Mouse (Mus musculus): ENCODE measurements at regions not wholly inside any gene's neighbourhood (a gene's known extent, or its start where the extent isn't known, plus 50 kb on each side); places are given as distances from the start of the nearest gene placed in this dataset.

DNA sequence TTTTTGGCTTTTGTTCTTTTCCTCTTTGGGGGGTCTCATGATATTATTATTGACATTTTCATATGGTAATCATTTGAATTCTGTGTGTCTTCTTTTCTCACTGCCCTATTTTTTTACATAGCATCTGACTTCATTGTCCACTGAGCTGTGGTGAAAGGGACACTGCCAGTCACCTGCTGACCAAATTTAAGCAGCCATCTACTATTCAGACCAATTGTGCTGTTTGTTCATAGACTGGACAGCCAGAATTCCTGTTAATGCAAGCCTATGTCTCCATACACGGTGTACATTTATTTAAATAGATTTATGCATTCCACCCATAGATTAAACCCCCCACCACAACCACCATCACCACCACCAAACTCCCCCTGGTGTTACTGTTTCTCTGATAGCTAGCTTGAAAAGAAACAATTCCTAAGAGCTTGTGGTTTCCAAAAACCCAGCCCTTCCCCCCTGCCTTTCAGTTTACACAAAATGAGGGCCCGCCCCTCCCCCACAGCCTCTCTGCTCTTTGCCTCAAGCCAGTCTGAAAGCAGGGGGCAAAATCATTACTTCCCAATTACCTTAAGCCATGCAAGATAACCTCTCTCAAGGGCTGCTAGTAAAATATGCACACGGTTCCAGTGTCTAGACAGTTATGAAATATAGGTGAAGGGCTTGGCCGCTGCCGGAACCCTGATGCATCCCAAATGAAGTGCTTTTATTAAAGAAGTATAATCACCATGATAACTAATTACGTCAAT lies 390.8 kb upstream of the Cited2 start:
- WGBS: 13% methylated on average over 6 of the region's 6 CpGs
- H3K4me3 ChIP-seq: peak overlapping the region; percentile 39
- H3K27ac ChIP-seq (replicated peaks): peak overlapping the region; percentile 91

DNA sequence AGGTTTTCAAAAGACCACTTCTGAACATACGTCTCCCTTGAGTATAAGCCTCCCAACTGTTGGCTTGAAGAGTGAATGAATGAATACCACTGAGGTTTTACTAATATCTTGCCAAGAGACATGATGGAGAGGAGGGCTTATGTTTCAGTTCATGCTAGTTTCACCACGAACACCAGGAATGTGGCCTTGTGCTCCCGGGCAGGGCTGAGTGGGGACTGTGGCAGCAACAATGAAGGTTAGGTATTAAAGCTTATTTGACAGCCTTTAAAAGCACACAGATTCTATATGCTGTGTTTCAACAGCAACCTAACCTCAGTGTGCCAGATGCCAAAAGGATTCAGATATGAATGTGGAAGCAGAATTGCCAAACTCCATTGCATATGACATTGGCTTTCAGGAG lies 390.0 kb upstream of the Cited2 start:
- no peaks in the 10 kb centered on the region for H3K27me3 ChIP-seq
- H3K9ac ChIP-seq: no peak overlapping the region
- H3K4me3 ChIP-seq: no peak overlapping the region
- no peaks in the 10 kb centered on the region for H3K36me3 ChIP-seq
- ATAC-seq (ENCODE audit: low read depth): peak; percentile 3
- no peaks in the 10 kb centered on the region for H3K9me3 ChIP-seq
- peak overlapping the region; percentile 91; the same call in 1 of the 2 replicates for H3K27ac ChIP-seq (replicated peaks)
- no peak overlapping the region for H3K4me2 ChIP-seq
- WGBS: 31% methylated on average over 3 of the region's 3 CpGs
- H3K4me1 ChIP-seq (replicated peaks): peaks cover 37% of the 10 kb centered on the region

More for the DNA sequence above, 390.8 kb upstream of the Cited2 start:
- ATAC-seq (ENCODE audit: low read depth): peak; percentile 84
- Histone ChIP-seq H3K36me3 (no peaks in the 10 kb centered on the region), H3K4me1 (replicated peaks) (peaks cover 37% of the 10 kb centered on the region), H3K9ac (peak overlapping the region; percentile 66), H3K4me2 (peak overlapping the region; percentile 61), H3K9me3 (no peaks in the 10 kb centered on the region), H3K27me3 (no peaks in the 10 kb centered on the region)

DNA sequence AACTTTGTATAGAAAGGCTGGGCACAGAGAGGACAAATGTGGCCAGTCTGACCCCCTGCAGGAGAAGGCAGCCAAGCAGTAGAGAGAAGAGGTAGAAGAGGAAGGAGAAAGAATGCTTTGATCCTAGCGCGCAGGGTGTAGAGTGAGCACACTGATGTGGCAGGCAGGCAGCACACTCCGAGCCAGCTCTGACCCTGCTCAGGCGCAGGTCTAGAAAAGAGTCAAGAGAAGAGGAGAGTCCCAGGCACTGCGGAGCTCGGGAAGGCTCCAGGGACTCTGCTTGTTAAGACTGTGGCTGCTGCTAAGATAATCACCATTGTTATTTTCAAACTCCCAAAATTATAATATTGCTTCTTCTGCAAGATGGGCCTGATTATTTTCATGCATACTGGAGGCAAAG lies 389.3 kb upstream of the Cited2 start:
- H3K4me3 ChIP-seq: no peak overlapping the region
- WGBS: 7% methylated on average over 6 of the region's 6 CpGs
- H3K27ac ChIP-seq (replicated peaks): peak overlapping the region; percentile 91; the same call in 1 of the 2 replicates
- no peak for ATAC-seq (ENCODE audit: low read depth)
- no peaks in the 10 kb centered on the region for H3K9me3 ChIP-seq
- no peak overlapping the region for H3K4me2 ChIP-seq
- H3K36me3 ChIP-seq: no peaks in the 10 kb centered on the region
- no peaks in the 10 kb centered on the region for H3K27me3 ChIP-seq
- H3K9ac ChIP-seq: no peak overlapping the region
- peaks cover 37% of the 10 kb centered on the region for H3K4me1 ChIP-seq (replicated peaks)

DNA sequence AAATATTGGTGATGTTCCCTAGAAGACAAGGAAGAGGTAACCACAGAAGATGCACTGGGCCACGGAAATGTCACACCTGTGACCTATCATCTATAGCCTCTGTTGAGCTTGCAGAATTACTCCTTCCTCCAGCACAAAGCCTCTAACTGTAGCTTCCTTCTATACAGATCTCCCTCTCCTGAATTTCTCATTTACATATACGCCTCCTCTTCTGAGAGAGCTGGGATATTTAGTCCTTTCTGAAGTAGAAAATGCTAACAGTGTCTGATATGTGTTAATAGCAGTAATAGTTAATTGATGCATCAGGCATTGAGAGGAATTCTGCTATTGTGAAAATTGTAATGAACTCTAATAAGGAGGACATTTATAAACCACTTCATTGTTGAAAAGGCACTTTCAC lies 385.8 kb upstream of the Cited2 start:
- WGBS: 86% methylated on average over 2 of the region's 2 CpGs
- Histone ChIP-seq H3K27me3 (no peaks in the 10 kb centered on the region), H3K9me3 (no peaks in the 10 kb centered on the region), H3K36me3 (no peaks in the 10 kb centered on the region), H3K4me2 (no peak overlapping the region), H3K4me1 (replicated peaks) (peaks cover 16% of the 10 kb centered on the region), H3K9ac (no peak overlapping the region), H3K4me3 (no peak overlapping the region), H3K27ac (replicated peaks) (no peak overlapping the region)
- no peak for ATAC-seq (ENCODE audit: low read depth)

DNA sequence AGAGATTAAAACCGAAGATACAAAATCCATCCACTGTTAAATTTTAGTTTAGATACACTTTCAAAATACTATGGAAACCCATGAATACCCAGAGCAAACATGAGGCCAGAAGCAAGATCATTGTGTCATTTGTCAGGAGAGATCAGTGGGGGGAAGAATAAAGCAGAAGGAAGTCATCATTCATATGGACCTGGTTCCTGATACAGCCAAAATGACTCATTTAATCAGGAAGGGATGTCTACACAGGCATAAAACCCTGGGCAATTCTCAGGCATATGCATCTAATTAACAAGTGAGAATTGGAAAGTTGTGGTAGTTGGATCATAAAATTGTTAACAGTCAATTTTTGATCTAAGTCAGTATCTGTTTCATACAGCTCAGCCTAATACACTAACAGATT lies 379.2 kb upstream of the Cited2 start:
- Histone ChIP-seq H3K27me3 (no peaks in the 10 kb centered on the region), H3K36me3 (no peaks in the 10 kb centered on the region), H3K9me3 (no peaks in the 10 kb centered on the region), H3K4me1 (replicated peaks) (no peaks in the 10 kb centered on the region), H3K9ac (no peak overlapping the region), H3K4me3 (no peak overlapping the region), H3K4me2 (no peak overlapping the region), H3K27ac (replicated peaks) (no peak overlapping the region)
- ATAC-seq (ENCODE audit: low read depth): no peak
- 98% methylated on average over 1 of the region's 1 CpGs for WGBS

DNA sequence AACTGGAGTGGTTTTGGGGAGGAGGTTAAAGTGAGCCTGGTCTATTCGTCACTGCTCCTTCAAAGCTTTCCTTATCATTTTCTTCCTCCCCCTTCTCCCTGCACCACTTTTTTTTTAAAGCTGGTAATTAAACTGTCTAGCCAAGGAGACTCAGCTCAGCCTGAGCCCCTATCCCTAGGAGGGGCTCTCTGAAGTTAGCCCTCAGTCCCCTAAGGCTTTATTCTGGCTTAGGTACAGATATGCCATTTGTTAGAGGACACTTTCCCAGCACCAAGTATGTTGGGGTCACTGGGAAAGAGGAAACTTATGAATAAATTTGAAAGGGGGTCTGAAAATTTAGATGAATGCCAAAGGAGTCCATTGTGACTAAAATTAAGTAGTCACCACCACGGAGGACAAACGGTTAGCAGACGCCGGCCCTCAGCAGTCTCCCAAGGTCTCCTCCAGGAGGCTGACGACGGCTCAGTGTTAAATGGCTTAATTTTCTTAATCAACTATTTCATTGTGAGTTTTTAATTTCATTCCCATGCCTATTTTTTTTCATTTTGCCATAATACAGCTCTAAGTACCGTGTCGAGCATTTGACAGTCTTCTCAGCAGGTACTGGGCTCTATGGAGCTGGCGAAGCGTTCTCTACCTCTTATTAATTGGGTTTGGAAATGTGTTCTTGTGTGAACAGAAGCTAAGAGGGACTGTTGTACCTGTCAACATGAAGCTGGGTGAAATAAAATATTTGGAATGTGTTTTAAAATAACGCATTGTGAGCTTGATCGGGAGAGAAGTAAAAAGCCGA lies 370.6 kb upstream of the Cited2 start:
- Histone ChIP-seq H3K27ac (replicated peaks) (no peak overlapping the region), H3K4me1 (replicated peaks) (peaks cover 5% of the 10 kb centered on the region; the same call in 1 of the 2 replicates), H3K9me3 (no peaks in the 10 kb centered on the region), H3K9ac (no peak overlapping the region), H3K27me3 (no peaks in the 10 kb centered on the region), H3K4me3 (no peak overlapping the region), H3K4me2 (no peak overlapping the region), H3K36me3 (no peaks in the 10 kb centered on the region)
- no peak for ATAC-seq (ENCODE audit: low read depth)
- 57% methylated on average over 14 of the region's 14 CpGs for WGBS

DNA sequence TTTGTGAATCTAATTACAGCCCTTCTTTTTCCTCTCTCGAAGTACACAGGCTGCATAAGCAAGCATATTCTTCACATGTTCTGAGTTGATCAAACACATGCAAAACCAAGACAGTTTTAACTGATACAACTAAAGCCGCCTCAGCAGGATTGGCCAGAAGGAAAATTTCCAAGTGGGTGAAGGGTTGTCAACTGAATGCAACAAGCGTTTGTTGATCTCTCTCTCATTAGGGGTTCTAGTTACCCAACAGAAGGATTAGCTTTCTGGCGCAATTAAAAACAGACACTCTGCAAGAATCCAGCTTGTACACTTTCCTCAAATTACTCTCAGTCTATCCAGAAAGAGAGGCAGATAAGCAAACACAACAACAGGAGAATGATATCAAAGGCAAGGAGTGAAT lies 367.5 kb upstream of the Cited2 start:
- peaks cover 5% of the 10 kb centered on the region; the same call in 1 of the 2 replicates for H3K4me1 ChIP-seq (replicated peaks)
- H3K36me3 ChIP-seq: no peaks in the 10 kb centered on the region
- WGBS: 64% methylated on average over 4 of the region's 4 CpGs
- no peak overlapping the region for H3K4me2 ChIP-seq
- no peak overlapping the region for H3K27ac ChIP-seq (replicated peaks)
- H3K4me3 ChIP-seq: no peak overlapping the region
- ATAC-seq (ENCODE audit: low read depth): no peak
- no peak overlapping the region for H3K9ac ChIP-seq
- no peaks in the 10 kb centered on the region for H3K9me3 ChIP-seq
- no peaks in the 10 kb centered on the region for H3K27me3 ChIP-seq

DNA sequence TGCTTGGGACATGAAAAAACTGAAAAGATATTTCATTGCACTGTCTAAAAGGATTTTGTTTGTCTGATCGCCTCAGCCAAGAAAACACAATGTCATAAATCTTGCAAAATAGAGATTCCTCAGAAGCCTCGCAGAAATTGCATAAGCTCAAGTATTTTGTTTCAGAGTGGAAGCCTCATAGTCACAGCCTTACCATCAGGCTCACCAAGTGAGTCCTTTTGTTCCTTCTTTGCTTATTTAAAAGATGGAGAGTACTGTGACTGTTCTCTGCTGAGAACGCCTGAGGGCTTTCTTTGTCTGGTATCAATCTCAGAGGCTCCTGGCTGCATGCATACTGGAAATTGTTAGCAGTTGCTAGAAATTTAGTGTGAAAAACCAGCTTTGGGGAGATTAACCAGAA lies 367.0 kb upstream of the Cited2 start:
- Histone ChIP-seq H3K9ac (no peak overlapping the region), H3K27me3 (no peaks in the 10 kb centered on the region), H3K27ac (replicated peaks) (no peak overlapping the region), H3K4me3 (no peak overlapping the region), H3K36me3 (no peaks in the 10 kb centered on the region), H3K9me3 (no peaks in the 10 kb centered on the region), H3K4me1 (replicated peaks) (peaks cover 5% of the 10 kb centered on the region; the same call in 1 of the 2 replicates), H3K4me2 (no peak overlapping the region)
- no peak for ATAC-seq (ENCODE audit: low read depth)
- 15% methylated on average over 3 of the region's 3 CpGs for WGBS

DNA sequence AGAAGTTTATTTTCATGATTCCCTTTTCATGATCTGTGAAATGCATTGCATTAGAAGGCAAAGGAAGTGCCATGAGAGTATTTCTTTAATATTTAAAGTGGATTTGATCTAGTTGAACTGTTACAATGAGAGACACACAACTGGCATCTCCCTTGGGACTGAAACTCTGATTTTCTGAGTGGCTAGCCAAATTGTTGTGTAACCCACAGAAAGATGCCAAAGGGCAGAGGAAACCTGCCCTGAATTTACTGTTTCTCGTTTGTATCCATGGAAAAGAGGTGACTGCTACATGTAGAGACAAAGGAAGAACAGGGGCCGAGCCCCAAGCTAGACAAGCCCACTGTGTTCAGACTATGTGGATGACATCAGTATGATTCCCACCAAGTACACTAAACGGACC lies 360.4 kb upstream of the Cited2 start:
- no peak for ATAC-seq (ENCODE audit: low read depth)
- WGBS: 62% methylated on average over 3 of the region's 3 CpGs
- H3K4me3 ChIP-seq: no peak overlapping the region

DNA sequence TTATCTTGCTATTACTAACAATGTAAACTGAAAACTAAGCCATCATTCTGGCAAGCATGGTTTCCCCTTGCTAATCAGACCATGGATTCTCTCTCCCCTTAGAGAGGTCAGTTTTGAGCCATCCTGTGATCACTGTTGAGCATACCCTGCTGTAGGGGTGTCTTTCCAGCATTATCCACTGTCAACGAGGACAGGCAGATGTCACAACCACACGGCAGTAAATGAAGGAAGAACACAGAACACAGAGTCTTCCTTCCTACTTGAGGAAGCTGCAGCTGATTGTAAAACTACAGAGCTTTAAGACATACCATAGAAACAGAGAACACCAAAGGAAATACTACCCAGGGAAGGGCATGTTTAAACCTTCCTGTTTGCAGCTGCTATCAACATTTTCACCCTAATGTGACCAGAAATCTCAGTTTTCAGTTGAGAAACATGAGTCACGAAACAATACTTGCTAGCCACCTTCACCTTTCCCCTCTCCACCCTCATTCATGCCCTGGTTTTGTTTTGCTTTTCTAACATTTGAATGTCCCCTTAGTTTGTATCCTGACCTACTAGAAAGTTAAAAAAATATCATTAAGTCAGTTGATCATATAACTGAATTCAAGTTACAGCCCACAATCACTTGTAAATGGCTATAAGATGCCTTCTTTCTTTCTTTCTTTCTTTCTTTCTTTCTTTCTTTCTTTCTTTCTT lies 356.8 kb upstream of the Cited2 start:
- Histone ChIP-seq H3K36me3 (no peaks in the 10 kb centered on the region), H3K27ac (replicated peaks) (no peak overlapping the region), H3K27me3 (no peaks in the 10 kb centered on the region), H3K4me1 (replicated peaks) (peaks cover 13% of the 10 kb centered on the region), H3K4me2 (no peak overlapping the region), H3K9me3 (no peaks in the 10 kb centered on the region), H3K4me3 (no peak overlapping the region), H3K9ac (no peak overlapping the region)
- no peak for ATAC-seq (ENCODE audit: low read depth)
- 71% methylated on average over 3 of the region's 3 CpGs for WGBS

More for the DNA sequence above, 360.4 kb upstream of the Cited2 start:
- Histone ChIP-seq H3K4me2 (no peak overlapping the region), H3K27me3 (no peaks in the 10 kb centered on the region), H3K27ac (replicated peaks) (no peak overlapping the region), H3K4me1 (replicated peaks) (peaks cover 13% of the 10 kb centered on the region), H3K36me3 (no peaks in the 10 kb centered on the region), H3K9me3 (no peaks in the 10 kb centered on the region), H3K9ac (no peak overlapping the region)

DNA sequence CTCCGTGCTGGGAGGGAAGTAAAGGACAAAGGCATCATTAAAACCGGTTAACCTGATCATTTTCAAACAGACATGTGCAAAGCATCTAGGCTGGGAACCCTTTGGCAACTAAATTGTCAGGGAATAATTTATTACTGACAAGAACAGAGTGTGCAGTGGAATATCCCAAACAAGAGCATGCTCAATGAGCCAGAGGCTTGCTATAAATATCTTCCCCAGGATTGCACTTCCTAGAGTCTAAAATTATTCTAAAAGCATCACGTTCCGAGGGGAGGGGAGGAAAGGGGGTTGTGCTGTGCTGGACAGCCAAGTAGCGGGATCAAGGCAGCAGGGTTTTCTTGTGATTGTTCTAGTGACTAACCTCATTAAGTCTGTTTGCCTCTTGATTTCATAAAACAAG lies 356.0 kb upstream of the Cited2 start:
- H3K4me1 ChIP-seq (replicated peaks): peaks cover 13% of the 10 kb centered on the region
- no peaks in the 10 kb centered on the region for H3K27me3 ChIP-seq
- 0 out of 2 replicates have a peak overlapping the region, but pooled peaks have one; percentile 29 for H3K27ac ChIP-seq (replicated peaks)
- peak; percentile 74 for ATAC-seq (ENCODE audit: low read depth)
- H3K4me2 ChIP-seq: no peak overlapping the region
- H3K36me3 ChIP-seq: no peaks in the 10 kb centered on the region
- H3K9ac ChIP-seq: no peak overlapping the region
- WGBS: 6% methylated on average over 5 of the region's 5 CpGs
- no peaks in the 10 kb centered on the region for H3K9me3 ChIP-seq
- no peak overlapping the region for H3K4me3 ChIP-seq

DNA sequence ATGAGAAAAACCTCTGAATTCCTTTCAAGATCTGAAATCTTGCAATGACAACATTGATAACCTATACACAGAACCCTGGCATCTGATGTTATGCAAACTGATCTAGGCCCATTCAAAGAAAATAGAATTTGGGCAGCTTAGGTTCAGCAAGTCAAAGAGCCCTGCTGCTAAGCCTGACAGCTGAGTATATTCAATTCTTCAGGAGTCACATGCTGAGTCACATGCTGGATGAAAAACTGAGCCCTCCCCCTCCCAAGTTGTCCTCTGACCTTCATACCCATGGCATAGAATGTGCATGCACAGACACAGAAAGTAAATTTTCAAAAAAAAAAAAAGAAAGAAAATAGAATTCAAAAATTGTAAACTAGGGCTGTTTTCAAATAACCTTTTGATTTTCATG lies 355.6 kb upstream of the Cited2 start:
- Histone ChIP-seq H3K27ac (replicated peaks) (0 out of 2 replicates have a peak overlapping the region, but pooled peaks have one; percentile 29), H3K36me3 (no peaks in the 10 kb centered on the region), H3K4me2 (no peak overlapping the region), H3K4me3 (no peak overlapping the region), H3K9me3 (no peaks in the 10 kb centered on the region), H3K9ac (no peak overlapping the region), H3K27me3 (no peaks in the 10 kb centered on the region), H3K4me1 (replicated peaks) (peaks cover 13% of the 10 kb centered on the region)
- no peak for ATAC-seq (ENCODE audit: low read depth)

Measured in neural tube, embryonic 13.5 days (tissue).